Mouse (Mus musculus) limb, embryonic 13.5 days (tissue): ENCODE data around the gene Olfr781. TPM values are rescaled to one million over a fixed set of nuclear protein-coding genes. Genes with fewer than 3 reads are reported as not detected.
"Not testable (repeated sequence)": the region's sequence is repeated elsewhere in the genome, so short reads cannot be mapped to it uniquely, and the experiment has no call there.

Experiments used
- ATAC-seq: fragments of 200-750 bp; cut with Nextera tagmentation; 2 replicates; pipeline ENCODE4 v1.8.0; 2017; ENCODE audit warnings: low read depth, moderate number of reproducible peaks, moderate TSS enrichment; ENCODE audit not compliant: low FRiP score
- H3K27ac ChIP-seq: fragments of 300-500 bp; sonication (generic); 2 replicates; pipeline ENCODE4 v1.5.1; 2015; ENCODE audit warnings: inconsistent platforms, mild to moderate bottlenecking, moderate library complexity
- H3K27me3 ChIP-seq: fragments of 300-500 bp; sonication (generic); 2 replicates; pipeline ENCODE4 v1.6.1; 2015; ENCODE audit warnings: mild to moderate bottlenecking, inconsistent platforms
- H3K36me3 ChIP-seq: fragments of 300-500 bp; sonication (generic); 2 replicates; pipeline ENCODE4 v1.6.1; 2015; ENCODE audit warnings: inconsistent platforms, mild to moderate bottlenecking, moderate library complexity
- H3K4me1 ChIP-seq: fragments of 300-500 bp; sonication (generic); 2 replicates; pipeline ENCODE4 v1.6.1; 2015; ENCODE audit warnings: inconsistent platforms
- H3K4me2 ChIP-seq: fragments of 300-500 bp; sonication (generic); replicated peaks from 2 replicates; pipeline ENCODE4 v1.6.1; 2015; ENCODE audit warnings: inconsistent platforms, mild to moderate bottlenecking, moderate library complexity
- H3K4me3 ChIP-seq: fragments of 300-500 bp; sonication (generic); 2 replicates; pipeline ENCODE4 v1.5.1; 2015; ENCODE audit warnings: moderate library complexity, mild to moderate bottlenecking, inconsistent platforms
- H3K9ac ChIP-seq: fragments of 300-500 bp; sonication (generic); 2 replicates; pipeline ENCODE4 v1.6.1; 2015; ENCODE audit warnings: mild to moderate bottlenecking, inconsistent platforms
- H3K9me3 ChIP-seq: fragments of 300-500 bp; sonication (generic); 2 replicates; pipeline ENCODE4 v1.6.1; 2016; ENCODE audit warnings: inconsistent platforms
- WGBS: fragments of 180-500 bp; shearing (Covaris S2); methylation state at CpG from one replicate; pipeline ENCODE4 v1.1.7; 2015; 5-methylcytosine and 5-hydroxymethylcytosine counted together
- polyA plus RNA-seq: library from polyadenylated mRNA; unstranded; fragments of >200 nt; fragmentation: Nextera tagmentation; extraction: Ambion mirVana; gene quantifications from 2 replicates; pipeline ENCODE4 v1.2.1, GENCODE M21; 2015

The Olfr781 gene
- polyA plus RNA-seq = not detected in 2 replicates

GRCm38 (mm10) chr10:129328554-129328953, at the start of gene Olfr781:
TSS of gene Olfr781 (plus strand) at chr10:129328854.
- no peak within 1 kb of the TSS for H3K9ac ChIP-seq
- no peaks in the 10 kb centered on the region for H3K9me3 ChIP-seq
- H3K27me3 ChIP-seq = no peaks in the 10 kb centered on the region

GRCm38 (mm10) chr10:129312973-129313372, 15.7 kb upstream of the Olfr781 start:
- not testable (repeated sequence) for H3K4me3 ChIP-seq, H3K4me2 ChIP-seq, H3K27me3 ChIP-seq, H3K4me1 ChIP-seq, H3K36me3 ChIP-seq, H3K27ac ChIP-seq, H3K9me3 ChIP-seq, ATAC-seq, H3K9ac ChIP-seq
- 35% methylated on average over 1 of the region's 1 CpGs for WGBS

More at GRCm38 (mm10) chr10:129328554-129328953, at the start of gene Olfr781:
- no peaks in the 10 kb centered on the region for H3K36me3 ChIP-seq
- no peaks in the 10 kb centered on the region for H3K4me1 ChIP-seq
- no peak within 1 kb of the TSS for H3K4me3 ChIP-seq
- no peak for ATAC-seq
- H3K27ac ChIP-seq = no peak within 1 kb of the TSS
- no peak within 1 kb of the TSS for H3K4me2 ChIP-seq

GRCm38 (mm10) chr10:129313521-129313920, 15.1 kb upstream of the Olfr781 start:
- H3K27ac ChIP-seq, H3K9me3 ChIP-seq, H3K4me2 ChIP-seq, H3K36me3 ChIP-seq, H3K27me3 ChIP-seq, H3K4me1 ChIP-seq, ATAC-seq, H3K4me3 ChIP-seq, H3K9ac ChIP-seq: not testable (repeated sequence)
- WGBS = 100% methylated on average over 1 of the region's 1 CpGs

- ATAC-seq = no peak
- H3K36me3 ChIP-seq = no peaks in the 10 kb centered on the region
- H3K4me1 ChIP-seq = no peaks in the 10 kb centered on the region
- H3K27me3 ChIP-seq = no peaks in the 10 kb centered on the region
- 76% methylated on average over 3 of the region's 3 CpGs for WGBS
- H3K27ac ChIP-seq = no peak within 1 kb of the TSS
- no peak within 1 kb of the TSS for H3K4me3 ChIP-seq
- H3K4me2 ChIP-seq = no peak within 1 kb of the TSS
- H3K9ac ChIP-seq = no peak within 1 kb of the TSS
- H3K9me3 ChIP-seq = no peaks in the 10 kb centered on the region
Measured at GRCm38 (mm10) chr10:129317817-129318216, 10.8 kb upstream of the Olfr781 start, which contains the start of gene Olfr780. TSS of gene Olfr780 (plus strand) at chr10:129318117.

- Histone ChIP-seq H3K27ac (no peak within 1 kb of the TSS), H3K9ac (no peak within 1 kb of the TSS), H3K9me3 (no peaks in the 10 kb centered on the region), H3K4me1 (no peaks in the 10 kb centered on the region), H3K4me3 (no peak within 1 kb of the TSS), H3K36me3 (no peaks in the 10 kb centered on the region), H3K27me3 (no peaks in the 10 kb centered on the region), H3K4me2 (no peak within 1 kb of the TSS)
- 79% methylated on average over 3 of the region's 3 CpGs for WGBS
- no peak for ATAC-seq
Measured at GRCm38 (mm10) chr10:129348550-129348949, 19.9 kb downstream of the Olfr781 start, which contains the start of gene Olfr782. TSS of gene Olfr782 (plus strand) at chr10:129348850.

- not testable (repeated sequence) for H3K4me1 ChIP-seq, H3K9me3 ChIP-seq, H3K9ac ChIP-seq, H3K4me2 ChIP-seq, H3K36me3 ChIP-seq, H3K27ac ChIP-seq, H3K27me3 ChIP-seq, ATAC-seq, H3K4me3 ChIP-seq
- WGBS = 58% methylated on average over 2 of the region's 2 CpGs
Measured at GRCm38 (mm10) chr10:129352475-129352874, 23.8 kb downstream of the Olfr781 start.

GRCm38 (mm10) chr10:129356496-129356895, 27.8 kb downstream of the Olfr781 start:
- not testable (repeated sequence) for H3K4me1 ChIP-seq, H3K9me3 ChIP-seq, H3K4me3 ChIP-seq, ATAC-seq, H3K27me3 ChIP-seq, H3K9ac ChIP-seq, H3K27ac ChIP-seq, H3K4me2 ChIP-seq, H3K36me3 ChIP-seq
- WGBS = 79% methylated on average over 4 of the region's 4 CpGs

GRCm38 (mm10) chr10:129357307-129357706, 28.7 kb downstream of the Olfr781 start:
- Histone ChIP-seq H3K9ac (no peak overlapping the region), H3K4me3 (no peak overlapping the region), H3K27ac (no peak overlapping the region), H3K4me2 (no peak overlapping the region), H3K9me3 (peaks cover 10% of the 10 kb centered on the region), H3K36me3 (no peaks in the 10 kb centered on the region), H3K4me1 (no peaks in the 10 kb centered on the region), H3K27me3 (no peaks in the 10 kb centered on the region)
- 65% methylated on average over 5 of the region's 5 CpGs for WGBS
- ATAC-seq = no peak

- ATAC-seq, H3K36me3 ChIP-seq, H3K9ac ChIP-seq, H3K4me3 ChIP-seq, H3K9me3 ChIP-seq, H3K27ac ChIP-seq, H3K4me2 ChIP-seq, H3K27me3 ChIP-seq, H3K4me1 ChIP-seq: not testable (repeated sequence)
- 91% methylated on average over 5 of the region's 5 CpGs for WGBS
Measured at GRCm38 (mm10) chr10:129374051-129374450, 45.4 kb downstream of the Olfr781 start.

Other genes starting within 250 kb of the Olfr781 start
- 0.04 TPM in 1 of 2 replicates, not detected in the other for gene Olfr767, start 245.9 kb upstream of the Olfr781 start, polyA plus RNA-seq
- gene Olfr768, start 229.5 kb upstream of the Olfr781 start, polyA plus RNA-seq = 0.08 TPM in 1 of 2 replicates, not detected in the other
- gene Olfr769, start 211.0 kb upstream of the Olfr781 start, polyA plus RNA-seq = 0.05 TPM in 1 of 2 replicates, not detected in the other
- not detected in 2 replicates for gene Olfr770, start 189.9 kb upstream of the Olfr781 start, polyA plus RNA-seq
- not detected in 2 replicates for gene Olfr771, start 164.1 kb upstream of the Olfr781 start, polyA plus RNA-seq
- gene Olfr772, start 150.9 kb upstream of the Olfr781 start, polyA plus RNA-seq = not detected in 2 replicates
- not detected in 2 replicates for gene Olfr773, start 141.4 kb upstream of the Olfr781 start, polyA plus RNA-seq
- gene Olfr774, start 92.7 kb upstream of the Olfr781 start, polyA plus RNA-seq = not detected in 2 replicates
- not detected in 2 replicates for gene Olfr775, start 80.4 kb upstream of the Olfr781 start, polyA plus RNA-seq
- gene Olfr776, start 69.7 kb upstream of the Olfr781 start, polyA plus RNA-seq = not detected in 2 replicates
- gene Olfr777, start 57.4 kb upstream of the Olfr781 start, polyA plus RNA-seq = not detected in 2 replicates
- gene Olfr780, start 10.7 kb upstream of the Olfr781 start, polyA plus RNA-seq = not detected in 2 replicates
- not detected in 2 replicates for gene Olfr782, start 20.0 kb downstream of the Olfr781 start, polyA plus RNA-seq
- 0.06 TPM in 2 replicates for gene Olfr784, start 55.2 kb downstream of the Olfr781 start, polyA plus RNA-seq
- gene Olfr785, start 76.6 kb downstream of the Olfr781 start, polyA plus RNA-seq = not detected in 2 replicates
- gene Olfr786, start 98.5 kb downstream of the Olfr781 start, polyA plus RNA-seq = not detected in 2 replicates
- gene Olfr787, start 133.0 kb downstream of the Olfr781 start, polyA plus RNA-seq = not detected in 2 replicates
- gene Olfr788, start 142.1 kb downstream of the Olfr781 start, polyA plus RNA-seq = not detected in 2 replicates
- gene Olfr789, start 155.9 kb downstream of the Olfr781 start, polyA plus RNA-seq = not detected in 2 replicates
- gene Olfr790, start 169.6 kb downstream of the Olfr781 start, polyA plus RNA-seq = not detected in 2 replicates
- not detected in 2 replicates for gene Olfr791, start 192.9 kb downstream of the Olfr781 start, polyA plus RNA-seq
- not detected in 2 replicates for gene Olfr792, start 210.3 kb downstream of the Olfr781 start, polyA plus RNA-seq
- not detected in 2 replicates for gene Olfr794, start 238.8 kb downstream of the Olfr781 start, polyA plus RNA-seq